Mouse (Mus musculus): ENCODE measurements around the gene Bex3. TPM values are rescaled to one million over a fixed set of nuclear protein-coding genes. Genes with fewer than 3 reads are reported as not detected.
"Not testable (repeated sequence)": the region's sequence is repeated elsewhere in the genome, so short reads cannot be mapped to it uniquely, and the experiment has no call there.

Bex3 gene
- polyA plus RNA-seq (2016; fragmentation: Nextera tagmentation; extraction: Ambion mirVana): 585 and 595 TPM in 2 replicates

DNA sequence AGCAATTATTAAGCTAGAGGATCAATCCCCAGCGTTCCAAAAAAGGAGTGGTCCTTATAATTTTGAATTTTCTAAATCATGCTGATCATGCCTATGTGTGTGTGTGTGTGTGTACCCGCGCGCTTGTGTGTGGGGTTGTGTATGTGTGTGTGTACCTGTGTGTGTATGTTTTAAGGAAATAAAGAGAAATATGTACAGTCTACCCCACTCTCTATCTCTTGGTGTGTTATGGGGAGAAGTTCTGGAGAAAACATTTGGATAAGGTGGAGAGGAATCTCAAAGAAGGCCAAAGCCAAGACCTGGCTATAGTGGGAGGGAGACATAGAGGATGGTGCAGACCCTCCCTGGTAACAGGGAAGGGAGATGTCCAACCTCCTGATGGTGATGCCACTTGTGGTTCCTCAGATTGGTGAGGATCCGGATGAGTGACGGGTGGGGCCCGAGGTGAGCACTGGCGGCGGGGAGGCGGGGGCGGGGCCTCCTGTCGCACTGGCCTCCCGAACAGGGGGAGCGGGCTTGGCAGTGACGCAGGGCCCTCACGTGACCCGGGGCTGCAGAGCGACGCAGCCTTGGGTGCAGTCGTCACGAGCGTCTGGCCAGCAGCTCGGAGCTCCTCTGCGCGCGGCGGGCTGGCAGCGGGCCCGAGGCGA is at the start of gene Bex3:
TSS of gene Bex3 (plus strand) at position 511 of the 650 bp plus-strand sequence.
- 57% methylated on average over 7 of the region's 30 CpGs for WGBS
- not testable (repeated sequence) for H3K27ac ChIP-seq
- ATAC-seq (ENCODE audit: insufficient number of reproducible peaks, insufficient read depth, low FRiP score, low TSS enrichment): peak; percentile 97

GRCm38 (mm10) chrX:136223714-136224113 is 46.3 kb upstream of the Bex3 start:
- no peak for ATAC-seq (ENCODE audit: insufficient number of reproducible peaks, insufficient read depth, low FRiP score, low TSS enrichment)
- H3K9me3 ChIP-seq: no peaks in the 10 kb centered on the region
- H3K27ac ChIP-seq: no peak overlapping the region
- H3K4me3 ChIP-seq: no peak overlapping the region
- no peaks in the 10 kb centered on the region for H3K27me3 ChIP-seq
- 72% methylated on average over 6 of the region's 6 CpGs for whole genome bisulfite sequencing
- no peaks in the 10 kb centered on the region for H3K4me1 ChIP-seq
- H3K36me3 ChIP-seq: no peaks in the 10 kb centered on the region
- no peak overlapping the region for H3K4me2 ChIP-seq (replicated peaks)
- H3K9ac ChIP-seq: no peak overlapping the region

More for the DNA sequence above, at the start of gene Bex3:
- H3K4me2 ChIP-seq (replicated peaks): peak within 1 kb of the TSS; percentile 41
- H3K36me3 ChIP-seq, H3K4me1 ChIP-seq, H3K27me3 ChIP-seq, H3K9me3 ChIP-seq: not testable (repeated sequence)
- H3K9ac ChIP-seq: peak within 1 kb of the TSS; percentile 55
- peak within 1 kb of the TSS; percentile 41 for H3K4me3 ChIP-seq

DNA sequence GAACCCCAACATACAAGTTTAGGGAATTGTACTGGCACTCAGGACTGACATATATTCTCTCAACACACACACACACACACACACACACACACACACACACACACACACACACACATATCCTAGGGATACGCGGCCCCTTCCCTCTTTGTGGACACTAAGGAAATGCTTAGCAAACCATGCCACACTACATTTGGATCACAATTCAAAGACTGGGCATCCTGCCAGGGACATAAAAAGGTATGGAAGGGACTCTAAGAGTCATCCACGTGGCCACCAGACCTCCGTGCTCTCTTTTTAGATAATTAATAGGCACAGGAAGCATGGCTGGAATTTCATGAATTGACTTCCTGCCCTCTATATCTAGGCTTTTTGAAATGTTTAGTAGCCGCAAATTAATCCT is 42.3 kb upstream of the Bex3 start:
- Histone ChIP-seq H3K9me3 (no peaks in the 10 kb centered on the region), H3K4me3 (no peak overlapping the region), H3K4me2 (replicated peaks) (no peak overlapping the region), H3K27me3 (no peaks in the 10 kb centered on the region), H3K36me3 (no peaks in the 10 kb centered on the region), H3K27ac (no peak overlapping the region), H3K4me1 (no peaks in the 10 kb centered on the region), H3K9ac (no peak overlapping the region)
- no peak for ATAC-seq (ENCODE audit: insufficient number of reproducible peaks, insufficient read depth, low FRiP score, low TSS enrichment)
- 66% methylated on average over 5 of the region's 5 CpGs for WGBS

- ATAC-seq (ENCODE audit: insufficient number of reproducible peaks, insufficient read depth, low FRiP score, low TSS enrichment): no peak
- H3K27me3 ChIP-seq: no peaks in the 10 kb centered on the region
- no peak overlapping the region for H3K4me3 ChIP-seq
- no peaks in the 10 kb centered on the region for H3K36me3 ChIP-seq
- no peak overlapping the region for H3K27ac ChIP-seq
- no peaks in the 10 kb centered on the region for H3K4me1 ChIP-seq
- WGBS: 51% methylated on average over 3 of the region's 3 CpGs
- H3K9me3 ChIP-seq: no peaks in the 10 kb centered on the region
- H3K9ac ChIP-seq: no peak overlapping the region
- no peak overlapping the region for H3K4me2 ChIP-seq (replicated peaks)
These were observed 31.9 kb upstream of the Bex3 start for GRCm38 (mm10) chrX:136238118-136238517.

DNA sequence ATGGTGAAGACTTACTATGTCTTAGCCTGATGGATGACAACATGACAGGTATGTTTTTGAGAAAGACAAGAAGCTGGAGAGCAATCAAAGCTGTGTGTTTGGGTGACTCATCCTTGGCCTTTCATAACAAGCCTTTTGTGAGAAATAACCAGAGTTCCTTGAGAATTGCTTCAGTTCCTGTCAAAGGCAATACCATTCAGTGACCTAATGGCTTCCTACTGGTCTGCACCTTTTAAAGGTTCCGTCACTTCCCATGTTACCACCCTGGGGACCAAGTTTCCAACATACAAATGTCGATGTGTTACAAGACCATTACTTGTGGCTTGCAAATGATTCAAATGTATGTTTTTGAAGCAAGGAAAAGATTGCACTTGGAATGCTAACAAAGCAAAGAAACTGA is 26.9 kb upstream of the Bex3 start:
- 81% methylated on average over 2 of the region's 2 CpGs for WGBS
- H3K9me3 ChIP-seq: no peaks in the 10 kb centered on the region
- H3K27me3 ChIP-seq: no peaks in the 10 kb centered on the region
- no peak for ATAC-seq (ENCODE audit: insufficient number of reproducible peaks, insufficient read depth, low FRiP score, low TSS enrichment)
- H3K36me3 ChIP-seq: no peaks in the 10 kb centered on the region
- no peak overlapping the region for H3K27ac ChIP-seq
- no peak overlapping the region for H3K4me3 ChIP-seq
- no peak overlapping the region for H3K4me2 ChIP-seq (replicated peaks)
- no peaks in the 10 kb centered on the region for H3K4me1 ChIP-seq
- no peak overlapping the region for H3K9ac ChIP-seq

DNA sequence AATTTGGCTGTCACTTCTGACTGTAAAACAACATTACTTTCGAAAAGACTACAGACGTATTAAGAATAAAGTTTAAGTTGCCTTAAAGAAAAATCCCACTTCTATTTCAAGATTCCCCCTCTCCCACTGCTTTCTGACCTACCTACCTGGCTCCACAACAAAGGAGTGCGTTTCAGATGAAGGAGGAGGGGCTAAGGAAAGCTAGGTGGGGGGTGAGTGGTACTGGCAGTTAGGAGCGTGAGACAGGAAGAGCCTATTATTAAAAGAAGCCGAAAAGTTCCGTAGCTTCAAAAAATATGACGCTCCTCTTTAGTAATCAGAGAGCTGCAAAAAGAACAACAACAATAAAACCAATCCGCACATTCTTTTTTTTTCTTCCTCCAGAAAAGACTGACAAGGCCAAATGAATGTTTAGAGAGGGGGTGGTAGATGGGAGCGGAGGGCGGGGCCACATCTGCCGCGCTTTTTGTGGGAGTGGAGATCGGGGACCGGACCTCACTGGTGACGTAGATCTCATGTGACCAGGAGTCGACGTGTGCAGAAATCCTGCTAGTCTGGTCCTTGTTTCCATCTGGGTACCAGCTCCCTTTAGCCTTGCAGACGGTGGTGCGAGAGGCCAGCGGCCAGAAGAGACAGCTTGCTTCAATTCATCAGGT is 25.4 kb upstream of the Bex3 start, which contains the start of gene Tceal9:
TSS of gene Tceal9 (plus strand) at position 506 of the 656 bp plus-strand sequence.
- H3K27me3 ChIP-seq: no peaks in the 10 kb centered on the region
- H3K9ac ChIP-seq: peak within 1 kb of the TSS; percentile 73
- WGBS: 23% methylated on average over 20 of the region's 20 CpGs
- peak within 1 kb of the TSS; percentile 80 for H3K27ac ChIP-seq
- peak; percentile 82 for ATAC-seq (ENCODE audit: insufficient number of reproducible peaks, insufficient read depth, low FRiP score, low TSS enrichment)
- peak within 1 kb of the TSS; percentile 53 for H3K4me3 ChIP-seq
- no peaks in the 10 kb centered on the region for H3K36me3 ChIP-seq
- H3K4me1 ChIP-seq: no peaks in the 10 kb centered on the region
- H3K4me2 ChIP-seq (replicated peaks): peak within 1 kb of the TSS; percentile 49
- no peaks in the 10 kb centered on the region for H3K9me3 ChIP-seq

GRCm38 (mm10) chrX:136245521-136246071 is 24.5 kb upstream of the Bex3 start:
- no peaks in the 10 kb centered on the region for H3K36me3 ChIP-seq
- peak overlapping the region; percentile 49 for H3K4me2 ChIP-seq (replicated peaks)
- ATAC-seq (ENCODE audit: insufficient number of reproducible peaks, insufficient read depth, low FRiP score, low TSS enrichment): peak; percentile 77
- H3K9me3 ChIP-seq: no peaks in the 10 kb centered on the region
- no peaks in the 10 kb centered on the region for H3K27me3 ChIP-seq
- no peaks in the 10 kb centered on the region for H3K4me1 ChIP-seq
- 25% methylated on average over 15 of the region's 15 CpGs for WGBS
- H3K4me3 ChIP-seq: peak overlapping the region; percentile 53
- H3K27ac ChIP-seq: peak overlapping the region; percentile 80
- H3K9ac ChIP-seq: peak overlapping the region; percentile 73

- Histone ChIP-seq H3K27ac (no peak overlapping the region), H3K27me3 (no peaks in the 10 kb centered on the region), H3K4me3 (no peak overlapping the region), H3K4me1 (no peaks in the 10 kb centered on the region), H3K9ac (no peak overlapping the region), H3K36me3 (no peaks in the 10 kb centered on the region), H3K4me2 (replicated peaks) (no peak overlapping the region), H3K9me3 (no peaks in the 10 kb centered on the region)
- ATAC-seq (ENCODE audit: insufficient number of reproducible peaks, insufficient read depth, low FRiP score, low TSS enrichment): no peak
- WGBS: 77% methylated on average over 6 of the region's 6 CpGs
These were observed 21.2 kb upstream of the Bex3 start for GRCm38 (mm10) chrX:136248811-136249210.

DNA sequence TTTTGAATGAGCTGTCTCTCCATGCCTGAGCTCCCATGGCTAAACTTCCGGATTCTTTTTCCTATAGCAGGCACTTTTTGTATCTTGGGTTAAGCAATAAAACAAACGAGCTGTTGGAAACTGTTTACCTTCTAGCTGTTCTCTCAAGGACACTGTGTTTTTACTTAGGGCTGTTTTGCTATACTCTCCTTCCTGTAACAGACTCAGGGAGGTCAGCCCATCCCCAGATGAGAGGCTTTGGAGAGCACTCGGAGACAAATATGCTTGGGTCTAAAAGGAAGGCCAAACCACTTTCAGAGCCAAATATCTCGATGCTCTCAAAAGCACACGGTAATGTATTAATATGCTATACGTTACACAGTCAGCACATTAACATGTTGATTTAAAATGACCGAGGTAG is 20.4 kb upstream of the Bex3 start:
- H3K4me2 ChIP-seq (replicated peaks): no peak overlapping the region
- H3K9me3 ChIP-seq: no peaks in the 10 kb centered on the region
- H3K4me3 ChIP-seq: no peak overlapping the region
- H3K9ac ChIP-seq: no peak overlapping the region
- H3K36me3 ChIP-seq: no peaks in the 10 kb centered on the region
- ATAC-seq (ENCODE audit: insufficient number of reproducible peaks, insufficient read depth, low FRiP score, low TSS enrichment): no peak
- H3K27ac ChIP-seq: no peak overlapping the region
- 81% methylated on average over 7 of the region's 7 CpGs for WGBS
- no peaks in the 10 kb centered on the region for H3K27me3 ChIP-seq
- H3K4me1 ChIP-seq: no peaks in the 10 kb centered on the region

DNA sequence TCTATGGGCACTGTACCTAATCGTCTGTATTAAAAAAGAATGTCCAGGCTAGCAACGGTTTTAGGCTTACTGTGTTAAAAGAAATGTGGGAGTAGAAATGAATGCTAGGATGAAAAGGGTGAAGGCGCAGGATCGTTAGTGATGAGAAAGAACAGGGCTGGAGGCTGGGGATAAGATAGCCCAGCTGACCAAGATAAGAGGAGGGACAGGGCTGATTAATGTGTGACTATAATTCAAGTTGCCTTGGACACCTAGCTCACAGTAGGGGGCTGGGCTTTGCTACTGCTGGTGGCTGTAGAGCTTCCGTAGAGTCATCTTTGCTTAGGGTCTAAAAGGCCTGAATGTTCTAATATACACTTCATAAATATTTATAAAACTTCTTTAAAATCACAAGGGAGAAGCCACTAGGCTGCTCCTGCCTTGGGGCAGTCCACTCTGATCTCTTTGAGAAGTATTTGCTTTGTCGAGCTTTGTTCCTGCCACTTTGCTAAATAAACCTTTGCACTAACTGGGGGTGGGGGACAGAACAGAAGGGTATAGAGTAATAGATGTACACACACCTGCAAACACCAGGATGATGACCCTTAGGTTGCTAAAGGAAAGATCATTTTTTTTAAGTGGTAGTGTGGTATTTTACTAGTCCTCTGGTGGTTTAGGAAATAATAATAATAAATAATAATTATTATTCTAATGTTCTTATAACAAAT is 17.9 kb upstream of the Bex3 start:
- H3K9me3 ChIP-seq: no peaks in the 10 kb centered on the region
- no peak overlapping the region for H3K4me2 ChIP-seq (replicated peaks)
- WGBS: 75% methylated on average over 6 of the region's 6 CpGs
- no peaks in the 10 kb centered on the region for H3K4me1 ChIP-seq
- no peak overlapping the region for H3K27ac ChIP-seq
- H3K4me3 ChIP-seq: no peak overlapping the region
- no peak overlapping the region for H3K9ac ChIP-seq
- H3K36me3 ChIP-seq: no peaks in the 10 kb centered on the region
- no peak for ATAC-seq (ENCODE audit: insufficient number of reproducible peaks, insufficient read depth, low FRiP score, low TSS enrichment)
- H3K27me3 ChIP-seq: no peaks in the 10 kb centered on the region

- Histone ChIP-seq H3K4me1 (0 out of 2 replicates have a peak, but pooled peaks cover 3% of the 10 kb centered on the region), H3K27ac (no peak overlapping the region), H3K27me3 (no peaks in the 10 kb centered on the region), H3K4me3 (no peak overlapping the region), H3K9ac (no peak overlapping the region), H3K9me3 (no peaks in the 10 kb centered on the region), H3K4me2 (replicated peaks) (no peak overlapping the region), H3K36me3 (no peaks in the 10 kb centered on the region)
- ATAC-seq (ENCODE audit: insufficient number of reproducible peaks, insufficient read depth, low FRiP score, low TSS enrichment): no peak
- WGBS: 76% methylated on average over 5 of the region's 5 CpGs
These were observed 2.3 kb upstream of the Bex3 start for GRCm38 (mm10) chrX:136267720-136268119.
